Mouse (Mus musculus): Measurements from ENCODE around the gene Scd4. TPM values are rescaled to one million over a fixed set of nuclear protein-coding genes. Genes with fewer than 3 reads are reported as not detected.
A peak's percentile ranks its signal among the peaks of the same experiment; 100 is the strongest.

Gene Scd4
- polyA plus RNA-seq, 1 experiment from 2014 or later: 0.06 TPM

GRCm38 (mm10) chr19:44292483-44292882 is 40.4 kb upstream of the Scd4 start:
- peak overlapping the region; percentile 95 for H3K27ac ChIP-seq (ENCODE audit: low read depth, low read length)
- H3K36me3 ChIP-seq (ENCODE audit: control insufficient read depth, insufficient read depth, low read length): peaks cover 9% of the 10 kb centered on the region
- peaks cover 13% of the 10 kb centered on the region for H3K4me1 ChIP-seq (replicated peaks; ENCODE audit: control insufficient read depth, insufficient read depth, low read length)
- peak overlapping the region; percentile 42 for H3K9ac ChIP-seq (ENCODE audit: low read depth, low read length)
- peak overlapping the region; percentile 55 for H3K4me2 ChIP-seq (replicated peaks; ENCODE audit: low read depth, low read length)
- DNase-seq (ENCODE audit: low spot score): no peak
- no peaks in the 10 kb centered on the region for H3K27me3 ChIP-seq (ENCODE audit: control insufficient read depth, insufficient read depth, low read length)
- ATAC-seq (ENCODE audit: low FRiP score): no peak
- H3K4me3 ChIP-seq (ENCODE audit: low read depth, low read length): peak overlapping the region; percentile 99; the same call in 1 of the 2 replicates
- WGBS: 60% methylated on average over 3 of the region's 3 CpGs
- H3K9me3 ChIP-seq (ENCODE audit: control insufficient read depth, low read length): no peaks in the 10 kb centered on the region

GRCm38 (mm10) chr19:44292941-44293768 is 39.7 kb upstream of the Scd4 start, which contains the start of gene Scd2:
TSS of gene Scd2 (plus strand) at chr19:44293674.
- WGBS: 3% methylated on average over 21 of the region's 21 CpGs
- Histone ChIP-seq H3K27ac (ENCODE audit: low read depth, low read length) (peak within 1 kb of the TSS; percentile 95), H3K9me3 (ENCODE audit: control insufficient read depth, low read length) (no peaks in the 10 kb centered on the region), H3K27me3 (ENCODE audit: control insufficient read depth, insufficient read depth, low read length) (no peaks in the 10 kb centered on the region), H3K4me1 (replicated peaks; ENCODE audit: control insufficient read depth, insufficient read depth, low read length) (peaks cover 17% of the 10 kb centered on the region), H3K4me2 (replicated peaks; ENCODE audit: low read depth, low read length) (peak within 1 kb of the TSS; percentile 98), H3K9ac (ENCODE audit: low read depth, low read length) (peak within 1 kb of the TSS; percentile 99), H3K36me3 (ENCODE audit: control insufficient read depth, insufficient read depth, low read length) (peaks cover 12% of the 10 kb centered on the region), H3K4me3 (ENCODE audit: low read depth, low read length) (peak within 1 kb of the TSS; percentile 99)
- ATAC-seq (ENCODE audit: low FRiP score): 0 out of 2 replicates have a peak, but pooled peaks have one; percentile 17
- peak; percentile 54 for DNase-seq (ENCODE audit: low spot score)

GRCm38 (mm10) chr19:44293769-44294551 is 38.9 kb upstream of the Scd4 start:
- peak overlapping the region; percentile 99 for H3K9ac ChIP-seq (ENCODE audit: low read depth, low read length)
- H3K4me1 ChIP-seq (replicated peaks; ENCODE audit: control insufficient read depth, insufficient read depth, low read length): peaks cover 26% of the 10 kb centered on the region
- peak; percentile 98 for ATAC-seq (ENCODE audit: low FRiP score)
- peak overlapping the region; percentile 95 for H3K27ac ChIP-seq (ENCODE audit: low read depth, low read length)
- peak; percentile 95 for DNase-seq (ENCODE audit: low spot score)
- peak overlapping the region; percentile 98 for H3K4me2 ChIP-seq (replicated peaks; ENCODE audit: low read depth, low read length)
- H3K27me3 ChIP-seq (ENCODE audit: control insufficient read depth, insufficient read depth, low read length): no peaks in the 10 kb centered on the region
- no peaks in the 10 kb centered on the region for H3K9me3 ChIP-seq (ENCODE audit: control insufficient read depth, low read length)
- H3K36me3 ChIP-seq (ENCODE audit: control insufficient read depth, insufficient read depth, low read length): peaks cover 16% of the 10 kb centered on the region
- H3K4me3 ChIP-seq (ENCODE audit: low read depth, low read length): peak overlapping the region; percentile 99
- WGBS: under 1% methylated on average over 30 of the region's 31 CpGs

GRCm38 (mm10) chr19:44294588-44295041 is 38.3 kb upstream of the Scd4 start:
- Histone ChIP-seq H3K9me3 (ENCODE audit: control insufficient read depth, low read length) (no peaks in the 10 kb centered on the region), H3K27ac (ENCODE audit: low read depth, low read length) (peak overlapping the region; percentile 95), H3K36me3 (ENCODE audit: control insufficient read depth, insufficient read depth, low read length) (peaks cover 19% of the 10 kb centered on the region), H3K4me3 (ENCODE audit: low read depth, low read length) (peak overlapping the region; percentile 99), H3K9ac (ENCODE audit: low read depth, low read length) (peak overlapping the region; percentile 99), H3K4me2 (replicated peaks; ENCODE audit: low read depth, low read length) (peak overlapping the region; percentile 98), H3K4me1 (replicated peaks; ENCODE audit: control insufficient read depth, insufficient read depth, low read length) (peaks cover 29% of the 10 kb centered on the region), H3K27me3 (ENCODE audit: control insufficient read depth, insufficient read depth, low read length) (no peaks in the 10 kb centered on the region)
- peak; percentile 93 for DNase-seq (ENCODE audit: low spot score)
- peak; percentile 52 for ATAC-seq (ENCODE audit: low FRiP score)
- WGBS: 1% methylated on average over 14 of the region's 14 CpGs

- H3K36me3 ChIP-seq (ENCODE audit: control insufficient read depth, insufficient read depth, low read length): peaks cover 24% of the 10 kb centered on the region
- H3K4me1 ChIP-seq (replicated peaks; ENCODE audit: control insufficient read depth, insufficient read depth, low read length): peaks cover 33% of the 10 kb centered on the region
- H3K4me3 ChIP-seq (ENCODE audit: low read depth, low read length): peak overlapping the region; percentile 99
- H3K9me3 ChIP-seq (ENCODE audit: control insufficient read depth, low read length): no peaks in the 10 kb centered on the region
- DNase-seq (ENCODE audit: low spot score) (peak; percentile 40), ATAC-seq (ENCODE audit: low FRiP score) (no peak)
- H3K4me2 ChIP-seq (replicated peaks; ENCODE audit: low read depth, low read length): peak overlapping the region; percentile 98
- peak overlapping the region; percentile 99 for H3K9ac ChIP-seq (ENCODE audit: low read depth, low read length)
- H3K27ac ChIP-seq (ENCODE audit: low read depth, low read length): 0 out of 2 replicates have a peak overlapping the region, but pooled peaks have one; percentile 9
- no peaks in the 10 kb centered on the region for H3K27me3 ChIP-seq (ENCODE audit: control insufficient read depth, insufficient read depth, low read length)
- 12% methylated on average over 3 of the region's 3 CpGs for WGBS
Observed at GRCm38 (mm10) chr19:44295251-44295650, 37.6 kb upstream of the Scd4 start.

GRCm38 (mm10) chr19:44295741-44296140 is 37.2 kb upstream of the Scd4 start:
- H3K36me3 ChIP-seq (ENCODE audit: control insufficient read depth, insufficient read depth, low read length): peaks cover 27% of the 10 kb centered on the region

GRCm38 (mm10) chr19:44296186-44296585 is 36.7 kb upstream of the Scd4 start:
- Histone ChIP-seq H3K4me3 (ENCODE audit: low read depth, low read length) (peak overlapping the region; percentile 99), H3K27me3 (ENCODE audit: control insufficient read depth, insufficient read depth, low read length) (no peaks in the 10 kb centered on the region), H3K4me1 (replicated peaks; ENCODE audit: control insufficient read depth, insufficient read depth, low read length) (peaks cover 33% of the 10 kb centered on the region), H3K27ac (ENCODE audit: low read depth, low read length) (no peak overlapping the region), H3K9me3 (ENCODE audit: control insufficient read depth, low read length) (no peaks in the 10 kb centered on the region), H3K36me3 (ENCODE audit: control insufficient read depth, insufficient read depth, low read length) (peaks cover 27% of the 10 kb centered on the region), H3K9ac (ENCODE audit: low read depth, low read length) (peak overlapping the region; percentile 99), H3K4me2 (replicated peaks; ENCODE audit: low read depth, low read length) (peak overlapping the region; percentile 98)
- ATAC-seq (ENCODE audit: low FRiP score): no peak
- DNase-seq (ENCODE audit: low spot score): no peak
- WGBS: 31% methylated on average over 7 of the region's 7 CpGs

More at GRCm38 (mm10) chr19:44295741-44296140, 37.2 kb upstream of the Scd4 start:
- Histone ChIP-seq H3K4me1 (replicated peaks; ENCODE audit: control insufficient read depth, insufficient read depth, low read length) (peaks cover 33% of the 10 kb centered on the region), H3K9ac (ENCODE audit: low read depth, low read length) (peak overlapping the region; percentile 99), H3K9me3 (ENCODE audit: control insufficient read depth, low read length) (no peaks in the 10 kb centered on the region), H3K27me3 (ENCODE audit: control insufficient read depth, insufficient read depth, low read length) (no peaks in the 10 kb centered on the region), H3K27ac (ENCODE audit: low read depth, low read length) (no peak overlapping the region; the same call in 1 of the 2 replicates), H3K4me3 (ENCODE audit: low read depth, low read length) (peak overlapping the region; percentile 99), H3K4me2 (replicated peaks; ENCODE audit: low read depth, low read length) (peak overlapping the region; percentile 98)
- ATAC-seq (ENCODE audit: low FRiP score): no peak
- peak; percentile 88 for DNase-seq (ENCODE audit: low spot score)
- 4% methylated on average over 4 of the region's 4 CpGs for WGBS

- 81% methylated on average over 8 of the region's 8 CpGs for WGBS
- Histone ChIP-seq H3K4me3 (ENCODE audit: low read depth, low read length) (peak overlapping the region; percentile 99), H3K9me3 (ENCODE audit: control insufficient read depth, low read length) (no peaks in the 10 kb centered on the region), H3K27me3 (ENCODE audit: control insufficient read depth, insufficient read depth, low read length) (no peaks in the 10 kb centered on the region), H3K9ac (ENCODE audit: low read depth, low read length) (peak overlapping the region; percentile 99), H3K4me2 (replicated peaks; ENCODE audit: low read depth, low read length) (peak overlapping the region; percentile 98), H3K4me1 (replicated peaks; ENCODE audit: control insufficient read depth, insufficient read depth, low read length) (peaks cover 28% of the 10 kb centered on the region), H3K27ac (ENCODE audit: low read depth, low read length) (no peak overlapping the region), H3K36me3 (ENCODE audit: control insufficient read depth, insufficient read depth, low read length) (peaks cover 31% of the 10 kb centered on the region)
- no peak for DNase-seq (ENCODE audit: low spot score)
- ATAC-seq (ENCODE audit: low FRiP score): no peak
Observed at GRCm38 (mm10) chr19:44297068-44297760, 35.7 kb upstream of the Scd4 start.
